In the genomic region with DNA sequence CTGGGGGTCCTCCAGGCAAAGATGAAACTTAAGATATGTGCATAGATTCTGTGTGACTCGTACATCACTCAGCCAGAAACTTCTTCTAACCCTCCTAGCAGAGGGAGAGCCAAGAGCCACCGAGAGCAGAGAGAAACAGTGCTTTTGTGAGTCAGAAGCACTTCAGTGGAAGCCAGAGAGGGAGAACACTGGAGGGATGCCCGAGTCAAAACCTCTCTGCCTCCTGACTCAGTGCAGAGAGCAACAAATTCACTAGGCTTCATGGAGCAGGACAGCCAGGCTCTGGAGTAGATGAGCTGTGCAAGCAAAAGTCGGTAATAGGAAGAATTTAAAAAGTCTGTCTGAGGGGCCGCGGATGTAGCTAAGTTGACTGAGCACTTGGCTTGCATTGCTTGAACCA, we compare ENCODE assay signal across 16 mouse cellular contexts.
A peak's percentile ranks its signal among the peaks of the same experiment; 100 is the strongest.
DNase-seq lines count a peak whose midpoint lies in the region; TF ChIP-seq lines count a peak whose summit lies in the region.
"Had no signal": no experiment of that assay in that cellular context is flagged by ENCODE, and none has a peak within 500 bp of the region (broad histone marks: within the 10 kb centered on the region; RNA-seq: fewer than 3 reads in every experiment).

No protein-coding gene starts in this region.

- intact Hi-C loops in heart, postnatal 10 days (cut with DNase I) = no loop called here

- H3K27ac ChIP-seq in layer of hippocampus, adult 2 months = peak overlapping the region; percentile 32; the same call in 1 of the 2 replicates
- H3K27ac ChIP-seq: forebrain, embryonic 13.5 days; left cerebral cortex, adult 2 months had no signal

- no peak for TF ChIP-seq CTCF in layer of hippocampus, adult 2 months (conservative IDR thresholded peaks at IDR 0.05)

- no peak overlapping the region for H3K4me3 ChIP-seq in layer of hippocampus, adult 2 months
- H3K4me3 ChIP-seq: forebrain, embryonic 13.5 days; left cerebral cortex, adult 2 months had no signal

- DNase-seq in adrenal gland, adult (ENCODE audit: inconsistent age in 2 of 2, low spot score in 1 of 2) = peak; percentile 42 to 51
- no peak for DNase-seq in adrenal gland, postnatal 25 days
- DNase-seq in layer of hippocampus, adult 2 months (ENCODE audit: low spot score in 2 of 2) = no peak
- no peak for DNase-seq in layer of hippocampus, adult 9-10 months (ENCODE audit: low spot score)
- DNase-seq in brain, adult 2 months (ENCODE audit: low read depth, low spot score) = peak; percentile 62
- peak; percentile 45 to 50 for DNase-seq in heart, postnatal 10 days
- DNase-seq in cerebellum, postnatal 14 days = no peak
- DNase-seq in spleen, adult 12 weeks (ENCODE audit: low spot score) = no peak
- DNase-seq: cerebellum, adult 11-12 months; embryo, embryonic 11 days; kidney, postnatal 10 days; liver; lung, postnatal 14 days; right cerebral cortex, postnatal 14 days had no signal

Comparison
In these comparisons a context has a peak if more than half of its experiments do, and no peak if none do; other contexts are left out.
1. DNase-seq: peak in adrenal gland, adult (2 of 2), brain, adult 2 months (single experiment) and heart, postnatal 10 days (2 of 2); none in adrenal gland, postnatal 25 days (single experiment), layer of hippocampus, adult 2 months (0 of 2), layer of hippocampus, adult 9-10 months (single experiment), cerebellum, postnatal 14 days (0 of 2) and spleen, adult 12 weeks (single experiment).